Mouse (Mus musculus) frontal cortex, adult (tissue): ENCODE results near the gene Ppme1.

Source experiments
- ATAC-seq: cut with Nextera tagmentation; 2 replicates; pipeline ENCODE4 v1.9.2; 2017; ENCODE audit warnings: mild to moderate bottlenecking, moderate library complexity, mixed read lengths; ENCODE audit not compliant: low TSS enrichment

Ppme1 gene

DNA sequence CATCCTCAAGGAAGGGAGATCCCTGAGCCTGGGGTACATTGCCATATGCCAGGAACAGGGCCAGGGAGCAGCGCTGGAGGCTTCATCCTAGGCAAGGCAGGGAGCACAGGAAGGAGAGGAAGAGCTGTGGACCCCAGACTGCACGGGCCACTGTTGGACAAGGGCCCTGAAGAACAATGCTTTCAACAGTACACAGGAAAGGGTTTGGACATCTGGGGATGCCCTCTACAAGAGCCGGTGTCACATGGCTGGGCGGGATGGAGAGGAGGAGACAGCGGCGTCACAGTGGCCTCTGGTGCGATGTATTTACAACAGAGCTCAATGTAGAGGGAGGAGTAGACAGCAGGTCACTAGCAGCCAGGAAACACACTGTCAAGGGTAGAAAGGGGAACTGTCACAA lies 44.6 kb downstream of the Ppme1 start:
- ATAC-seq = no peak

DNA sequence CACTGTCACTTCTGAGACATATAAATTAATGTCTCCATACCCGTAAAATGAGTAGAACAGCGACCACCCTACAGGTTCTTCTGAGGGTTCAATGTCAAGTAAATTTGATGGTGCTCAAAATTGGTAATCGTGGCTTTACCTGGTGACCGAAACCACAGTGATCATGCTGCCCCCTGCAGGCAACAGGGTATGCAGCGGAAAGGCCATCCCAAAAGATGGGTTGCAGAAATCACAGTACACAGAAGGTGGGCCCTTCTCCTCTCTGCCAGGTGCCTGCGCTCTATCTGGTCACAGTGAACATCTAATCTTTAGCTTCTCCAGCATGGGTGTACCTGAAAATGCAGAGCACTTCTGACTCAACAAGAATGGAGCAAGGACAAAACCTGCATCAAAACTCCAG lies 46.6 kb downstream of the Ppme1 start:
- ATAC-seq = peak; percentile 51

DNA sequence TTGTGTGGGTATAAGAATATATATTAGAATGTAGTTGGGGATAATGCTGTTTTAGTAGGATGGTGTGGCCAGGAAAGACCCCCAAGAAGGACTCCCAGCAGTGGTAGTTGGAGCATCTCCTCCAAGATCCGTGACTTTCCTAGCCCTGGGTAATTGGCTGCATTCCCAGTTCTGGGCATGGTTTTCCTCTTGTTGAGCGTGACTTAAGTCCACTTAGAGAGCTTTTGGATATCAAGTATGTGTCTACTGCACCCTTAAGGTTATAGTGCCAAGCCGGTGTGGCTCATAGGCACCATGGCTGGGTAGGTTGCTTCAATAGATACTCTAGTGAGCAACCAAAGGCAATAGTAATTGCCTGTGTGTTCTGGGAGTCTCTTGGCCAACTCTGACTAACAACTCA lies 48.4 kb downstream of the Ppme1 start:
- no peak for ATAC-seq

GRCm38 (mm10) chr7:100317534-100317933 lies 54.6 kb downstream of the Ppme1 start:
- no peak for ATAC-seq

- no peak for ATAC-seq
Observed at GRCm38 (mm10) chr7:100316924-100317323, 55.2 kb downstream of the Ppme1 start.

- no peak for ATAC-seq
Observed at GRCm38 (mm10) chr7:100312716-100313115, 59.4 kb downstream of the Ppme1 start.

GRCm38 (mm10) chr7:100310290-100310689 lies 61.8 kb downstream of the Ppme1 start:
- ATAC-seq = no peak

GRCm38 (mm10) chr7:100309679-100310078 lies 62.4 kb downstream of the Ppme1 start:
- 0 out of 2 replicates have a peak, but pooled peaks have one; percentile 17 for ATAC-seq

DNA sequence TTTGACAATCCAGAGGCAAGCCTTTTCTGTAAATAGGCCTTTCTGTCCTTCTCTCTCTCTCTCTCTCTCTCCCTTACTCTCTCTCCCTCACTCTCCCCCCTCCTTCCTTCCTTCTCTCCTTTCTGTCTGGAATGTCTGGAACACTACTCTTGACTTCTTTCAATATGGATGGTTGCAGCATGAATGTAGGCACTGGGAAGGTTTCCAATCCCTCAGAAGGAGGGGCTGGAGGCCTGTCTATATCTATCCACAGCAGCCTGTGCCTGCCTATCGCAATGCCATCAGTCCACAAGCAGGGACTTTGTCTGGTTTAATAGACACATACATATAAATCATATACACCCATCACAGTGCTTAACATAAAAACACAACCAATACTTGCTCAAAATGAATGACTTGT lies 62.9 kb downstream of the Ppme1 start:
- ATAC-seq = peak; percentile 68

DNA sequence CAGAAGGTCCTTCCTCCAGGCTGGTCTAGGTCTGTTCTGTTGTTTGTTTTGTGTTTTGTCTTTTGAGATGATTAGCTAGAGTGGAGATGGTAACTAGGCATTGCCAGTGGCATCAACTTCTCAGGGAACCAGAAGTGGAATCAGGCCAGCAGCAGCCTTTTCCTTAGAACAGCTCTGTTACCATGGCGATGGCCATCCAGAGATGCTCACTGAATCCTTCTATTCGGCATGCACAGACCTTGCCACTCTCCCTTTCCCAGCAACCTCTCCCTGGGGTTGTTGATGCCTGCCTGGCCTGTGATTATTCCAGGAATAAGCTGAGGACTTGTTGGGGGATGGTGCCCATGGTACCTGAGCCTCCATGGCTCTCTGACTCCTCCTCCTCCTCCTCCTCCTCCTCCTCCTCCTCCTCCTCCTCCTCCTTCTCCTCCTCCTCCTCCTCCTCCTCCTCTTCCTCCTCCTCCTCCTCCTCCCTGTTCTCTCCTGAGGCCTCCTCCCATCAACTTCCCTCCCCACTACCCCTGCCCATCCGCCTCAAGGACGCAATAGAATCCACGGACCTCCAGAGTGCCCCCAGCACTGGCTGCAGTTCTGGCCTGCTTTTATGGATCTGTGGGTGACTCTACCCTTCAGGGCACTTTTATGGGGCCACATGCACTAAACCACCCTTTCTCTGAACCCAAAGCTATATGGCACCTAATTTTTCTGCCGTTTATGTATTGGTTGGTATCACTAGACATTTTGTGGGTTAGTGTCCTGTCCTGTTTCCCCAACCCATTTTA lies 64.0 kb downstream of the Ppme1 start:
- peak; percentile 79 for ATAC-seq

DNA sequence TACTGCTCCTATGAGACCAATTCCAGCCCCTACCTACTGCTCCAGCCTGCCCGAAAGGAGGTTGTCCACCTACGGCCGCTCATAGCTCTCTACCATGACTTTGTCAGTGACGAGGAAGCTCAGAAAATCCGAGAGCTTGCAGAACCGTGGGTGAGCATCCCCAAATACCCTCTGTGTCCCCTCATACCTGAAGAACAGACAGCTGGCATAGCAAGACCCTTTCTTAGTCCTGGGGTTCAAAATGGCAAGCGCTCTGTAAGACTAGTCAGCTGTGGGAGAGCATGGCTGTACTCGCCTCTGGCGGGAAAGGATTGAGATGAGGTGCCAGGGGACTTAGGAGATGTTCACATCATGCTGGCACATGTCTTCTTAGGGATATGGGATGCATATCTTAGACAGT lies 66.2 kb downstream of the Ppme1 start:
- no peak for ATAC-seq

DNA sequence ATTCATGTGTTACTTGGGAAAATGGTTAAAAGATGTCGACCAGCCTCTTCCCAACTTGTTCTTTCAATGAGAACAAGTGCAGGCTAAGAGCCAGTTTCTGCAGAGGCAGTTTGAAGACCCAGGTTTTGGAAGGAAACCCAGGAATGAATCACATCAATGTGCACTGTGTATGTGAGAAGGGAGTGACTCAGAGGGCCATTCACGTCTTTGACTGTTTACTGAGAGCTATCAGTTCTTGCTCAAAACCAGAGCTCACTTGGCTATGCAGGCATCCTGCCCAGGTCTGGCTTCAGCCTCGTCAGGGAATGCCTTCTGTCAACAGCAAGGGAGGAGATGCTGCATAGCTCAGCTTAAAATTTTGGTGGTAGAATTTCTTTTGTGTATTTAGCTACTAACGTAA lies 69.8 kb downstream of the Ppme1 start:
- peak; percentile 96 for ATAC-seq

GRCm38 (mm10) chr7:100301390-100301789 lies 70.7 kb downstream of the Ppme1 start:
- no peak for ATAC-seq

- no peak for ATAC-seq
Observed at GRCm38 (mm10) chr7:100298861-100299510, 73.1 kb downstream of the Ppme1 start.

- ATAC-seq = no peak
Observed at GRCm38 (mm10) chr7:100296699-100297098, 75.4 kb downstream of the Ppme1 start.

DNA sequence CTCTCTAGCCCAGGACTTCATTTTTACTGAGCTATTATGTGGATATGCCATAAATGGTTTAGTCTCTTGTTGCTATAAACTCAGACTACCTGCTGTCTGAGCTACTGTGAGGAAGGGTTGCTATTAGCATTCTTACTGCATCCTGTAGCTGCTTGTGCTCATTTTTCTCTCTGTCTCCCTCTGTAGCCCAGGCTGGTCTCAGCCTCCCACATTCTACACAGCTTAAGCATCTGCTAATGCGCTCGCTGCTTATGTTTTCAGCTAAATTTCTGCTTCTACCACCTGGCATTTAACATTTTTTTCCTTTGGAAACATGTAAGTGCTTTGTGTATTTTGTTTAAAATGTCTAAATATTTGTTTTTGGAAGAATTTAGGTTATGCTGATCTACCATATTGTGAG lies 76.4 kb downstream of the Ppme1 start:
- peak; percentile 88 for ATAC-seq

DNA sequence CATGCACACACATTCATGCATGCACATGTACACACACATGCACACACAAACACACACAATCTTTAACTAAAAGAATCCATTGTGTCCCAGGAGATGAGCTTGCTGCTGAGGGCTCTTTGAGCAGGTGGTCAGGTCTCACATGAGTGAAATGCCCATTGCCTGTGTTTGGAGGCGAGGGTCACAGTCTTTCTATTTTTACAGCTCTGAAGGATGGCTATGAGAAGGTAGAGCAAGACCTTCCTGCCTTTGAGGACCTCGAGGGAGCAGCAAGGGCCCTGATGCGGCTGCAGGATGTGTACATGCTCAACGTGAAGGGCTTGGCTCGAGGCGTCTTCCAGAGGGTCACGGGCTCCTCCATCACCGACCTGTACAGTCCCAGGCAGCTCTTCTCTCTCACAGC lies 78.6 kb downstream of the Ppme1 start:
- ATAC-seq = no peak

GRCm38 (mm10) chr7:100288622-100289021 lies 83.5 kb downstream of the Ppme1 start:
- no peak for ATAC-seq

DNA sequence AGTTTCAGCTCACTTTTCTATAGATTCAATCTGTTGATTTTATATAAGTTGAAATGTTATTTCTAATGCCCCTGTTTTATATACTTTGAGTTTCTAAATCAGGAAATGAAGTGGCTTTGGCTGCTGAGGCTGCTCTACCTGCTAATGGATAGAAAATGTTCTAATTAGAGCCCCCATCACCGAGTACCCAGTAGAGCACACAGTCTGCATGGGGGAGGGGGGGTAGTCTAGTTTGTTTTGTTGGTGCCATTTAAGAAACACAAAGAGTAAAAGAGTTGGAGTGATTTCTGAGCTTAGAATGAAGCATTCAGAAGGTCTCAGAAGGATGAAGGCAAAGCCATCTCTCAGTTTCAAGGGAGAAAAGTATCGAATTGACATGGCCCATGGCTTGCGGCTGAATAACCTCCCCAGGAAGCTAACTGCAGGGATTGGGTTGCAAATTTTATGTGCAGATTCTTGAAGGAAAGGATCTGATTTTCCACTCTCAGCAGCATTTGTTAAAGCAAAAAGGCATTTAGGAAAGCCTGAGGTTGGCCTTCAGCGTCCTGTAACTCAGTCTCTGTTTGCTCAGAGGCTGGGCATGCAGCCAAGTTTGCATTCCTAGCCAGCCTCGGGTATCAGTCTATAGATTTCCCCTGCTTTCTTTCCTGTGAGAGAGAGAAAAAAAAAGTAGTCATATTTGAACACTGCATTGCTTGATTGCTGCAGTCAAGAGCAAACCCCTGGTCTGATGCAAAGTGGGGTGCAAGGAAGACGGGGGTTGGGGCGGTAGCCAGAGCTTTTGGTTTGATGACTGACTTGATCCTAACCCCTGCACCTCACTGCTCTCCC lies 84.1 kb downstream of the Ppme1 start:
- ATAC-seq = no peak

GRCm38 (mm10) chr7:100285383-100285782 lies 86.7 kb downstream of the Ppme1 start, which contains the start of gene P4ha3:
P4ha3 (plus strand) TSS chr7:100285520.
- ATAC-seq = peak; percentile 35; the same call in 1 of the 2 replicates

DNA sequence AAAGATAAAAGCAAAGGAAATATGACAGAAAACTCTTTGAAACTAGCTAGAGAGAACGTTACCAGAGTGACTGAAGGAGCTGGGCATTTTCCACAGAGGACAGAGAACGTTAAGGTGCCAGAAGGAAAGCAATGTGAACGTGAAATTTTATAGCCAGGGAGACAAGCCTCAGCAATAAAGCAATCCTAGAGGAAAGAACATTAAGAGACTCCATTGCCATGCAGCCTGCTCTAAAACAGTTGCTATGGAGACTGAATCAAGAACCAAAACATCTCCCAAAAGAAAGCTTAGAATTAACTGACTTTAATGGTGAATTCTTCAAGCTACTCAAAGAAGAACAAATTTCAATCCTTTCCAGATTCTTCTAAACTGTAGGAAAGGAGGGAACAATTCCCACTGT lies 88.8 kb downstream of the Ppme1 start:
- peak; percentile 60 for ATAC-seq

- ATAC-seq = no peak
Observed at GRCm38 (mm10) chr7:100281596-100281995, 90.5 kb downstream of the Ppme1 start.
